Mouse (Mus musculus): ENCODE data around the gene Ppfia1.
A peak's percentile ranks its signal among the peaks of the same experiment; 100 is the strongest.

Gene Ppfia1

DNA sequence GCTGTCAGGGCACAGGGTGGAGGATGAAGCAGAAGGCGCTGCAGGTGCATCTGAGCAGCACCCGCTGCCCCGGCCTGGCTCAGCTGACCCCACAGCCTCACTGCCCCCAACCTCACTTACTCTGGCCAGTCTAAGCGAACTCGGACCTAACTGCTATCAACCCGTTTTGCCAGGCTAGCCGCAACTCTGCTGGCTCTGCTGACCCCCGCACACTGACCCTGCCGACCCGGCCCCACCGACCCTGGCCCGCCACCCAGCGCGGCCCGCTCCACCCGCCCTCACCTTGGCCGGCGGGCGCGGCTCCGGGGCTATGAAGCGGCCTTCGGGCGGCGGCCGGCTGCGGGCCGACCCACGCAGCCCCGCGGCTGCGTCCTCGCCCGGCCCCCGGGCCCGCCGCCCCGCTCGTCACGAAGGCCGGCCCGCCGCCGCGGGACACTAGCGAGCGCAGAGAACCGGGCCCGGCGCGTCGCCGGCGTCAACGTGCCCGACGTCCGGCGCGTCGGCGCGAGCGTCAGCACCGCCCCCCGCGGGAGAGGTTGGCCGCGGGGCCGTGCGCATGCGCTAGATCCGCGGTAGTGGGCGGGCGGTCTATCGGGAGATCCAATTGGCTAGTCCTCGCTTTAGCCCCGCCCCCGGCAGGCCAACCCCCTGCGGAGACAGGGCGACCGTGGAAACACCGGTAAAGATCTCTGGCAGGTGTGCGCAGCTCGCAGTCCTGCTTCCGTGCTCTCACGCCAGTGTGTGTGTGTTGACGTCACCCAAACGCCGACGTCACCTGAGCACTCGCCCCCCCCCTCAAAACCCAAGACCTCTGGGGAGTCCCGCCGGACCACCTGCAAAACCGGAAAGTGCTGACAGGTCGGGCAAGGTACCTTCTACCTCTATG, at the start of gene Ppfia1:
Ppfia1 (minus strand) TSS at position 493 of the 886 bp plus-strand sequence.
- DNase-seq (ENCODE audit: low spot score), result peak; percentile 96

DNA sequence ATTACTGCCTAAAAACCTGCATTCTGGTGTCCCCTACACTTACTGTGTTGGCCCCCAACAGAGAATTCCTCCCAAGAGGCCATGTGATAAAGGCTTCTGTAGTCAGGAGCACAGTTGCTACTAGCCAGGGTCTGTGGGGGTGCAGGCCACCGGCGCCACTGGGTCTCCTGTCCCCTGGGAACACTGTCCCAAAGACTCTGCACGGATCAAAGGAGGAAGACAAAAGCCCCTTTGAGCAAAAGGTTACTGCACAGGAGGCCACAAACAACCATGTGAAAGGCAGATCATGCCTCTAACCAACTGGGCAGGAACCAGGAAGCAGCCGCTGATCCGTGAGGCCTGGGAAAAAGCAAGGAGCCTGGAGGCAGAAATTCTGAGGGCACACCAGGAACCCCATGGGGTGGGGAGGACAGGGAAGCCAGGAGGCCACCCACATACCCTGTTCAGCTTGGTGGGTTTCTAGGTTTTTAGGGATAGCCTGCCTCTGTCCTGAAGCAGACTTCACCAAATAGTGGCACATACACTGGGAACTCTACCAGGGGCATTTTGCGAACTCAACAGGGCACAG, 46.9 kb upstream of the Ppfia1 start:
- DNase-seq (ENCODE audit: low spot score), result no peak

DNA sequence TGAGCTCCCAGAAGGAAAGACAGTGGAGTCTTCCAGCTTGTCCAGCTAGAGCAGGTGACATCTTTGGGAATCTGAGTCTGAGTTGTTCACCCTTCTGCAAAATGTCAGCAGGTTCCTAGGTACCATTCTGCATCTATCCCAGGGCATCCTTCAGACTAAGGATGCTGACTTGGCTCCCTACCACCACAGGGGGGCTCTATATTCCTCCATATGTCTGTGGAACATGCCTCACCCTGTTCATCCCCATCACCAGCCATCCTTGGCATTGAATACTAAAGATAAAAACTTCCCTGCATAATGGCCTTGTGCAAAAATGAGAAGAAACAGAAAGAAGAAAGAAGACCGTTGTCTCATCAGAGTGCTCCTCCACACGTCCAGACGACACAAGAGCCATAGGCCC, 36.0 kb upstream of the Ppfia1 start:
- no peak for DNase-seq (ENCODE audit: low spot score)

DNA sequence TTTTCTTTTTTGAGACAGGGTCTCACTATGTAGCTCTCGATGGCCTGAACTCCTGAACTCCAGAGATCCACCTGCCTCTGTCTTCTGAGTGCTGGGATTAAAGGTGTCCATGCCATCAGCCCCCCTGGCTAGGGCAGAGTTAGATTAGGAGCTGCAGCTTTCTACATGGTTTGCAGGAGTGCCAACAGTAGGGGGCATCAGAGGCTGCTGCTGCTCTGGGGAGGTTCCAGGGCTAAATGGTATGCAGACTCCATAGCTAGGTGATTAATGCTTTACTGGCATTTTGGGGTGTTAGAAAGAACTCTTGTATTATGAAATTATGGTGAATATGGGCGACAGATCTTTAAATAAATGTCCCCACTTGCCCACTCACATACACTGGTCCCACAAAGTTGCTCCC, 33.8 kb upstream of the Ppfia1 start:
- DNase-seq (ENCODE audit: low spot score), result no peak

DNA sequence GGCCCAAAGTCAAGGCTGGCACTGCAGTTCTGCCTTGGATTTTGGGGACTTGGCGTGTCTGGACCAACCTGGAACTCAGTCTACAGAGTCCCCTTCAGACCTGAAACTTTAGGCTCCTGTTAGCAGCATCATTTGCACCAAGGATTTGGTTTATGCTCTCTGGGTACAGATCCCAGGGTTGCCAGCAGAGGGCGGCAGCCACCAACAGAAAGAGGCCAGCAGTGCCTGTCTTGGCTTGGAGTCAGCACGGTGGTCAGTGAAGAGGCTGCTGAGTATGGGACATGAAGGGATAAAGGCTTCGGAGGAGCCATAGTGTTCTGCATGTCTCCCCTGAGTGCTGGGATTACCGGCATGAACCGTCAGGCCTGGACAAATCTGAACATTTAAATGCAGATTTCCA, 32.1 kb upstream of the Ppfia1 start:
- DNase-seq (ENCODE audit: low spot score), result no peak

DNA sequence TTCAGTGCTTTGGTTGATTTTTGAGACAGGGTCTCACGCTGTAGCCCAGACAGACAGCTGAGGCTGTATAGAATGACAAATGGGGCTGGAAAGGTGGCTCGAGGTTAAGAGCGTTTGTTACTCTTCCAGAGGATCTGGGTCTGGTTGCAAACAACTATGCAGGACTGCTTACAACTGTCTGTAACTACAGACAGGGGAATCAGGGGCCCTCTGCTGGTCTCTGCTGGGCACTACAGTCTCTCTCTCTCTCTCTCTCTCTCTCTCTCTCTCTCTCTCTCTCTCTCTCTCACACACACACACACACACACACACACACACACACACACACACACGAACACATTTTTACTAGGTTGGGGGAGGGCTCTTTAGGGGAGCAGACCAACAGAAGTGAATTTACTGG, 30.1 kb upstream of the Ppfia1 start:
- no peak for DNase-seq (ENCODE audit: low spot score)

DNA sequence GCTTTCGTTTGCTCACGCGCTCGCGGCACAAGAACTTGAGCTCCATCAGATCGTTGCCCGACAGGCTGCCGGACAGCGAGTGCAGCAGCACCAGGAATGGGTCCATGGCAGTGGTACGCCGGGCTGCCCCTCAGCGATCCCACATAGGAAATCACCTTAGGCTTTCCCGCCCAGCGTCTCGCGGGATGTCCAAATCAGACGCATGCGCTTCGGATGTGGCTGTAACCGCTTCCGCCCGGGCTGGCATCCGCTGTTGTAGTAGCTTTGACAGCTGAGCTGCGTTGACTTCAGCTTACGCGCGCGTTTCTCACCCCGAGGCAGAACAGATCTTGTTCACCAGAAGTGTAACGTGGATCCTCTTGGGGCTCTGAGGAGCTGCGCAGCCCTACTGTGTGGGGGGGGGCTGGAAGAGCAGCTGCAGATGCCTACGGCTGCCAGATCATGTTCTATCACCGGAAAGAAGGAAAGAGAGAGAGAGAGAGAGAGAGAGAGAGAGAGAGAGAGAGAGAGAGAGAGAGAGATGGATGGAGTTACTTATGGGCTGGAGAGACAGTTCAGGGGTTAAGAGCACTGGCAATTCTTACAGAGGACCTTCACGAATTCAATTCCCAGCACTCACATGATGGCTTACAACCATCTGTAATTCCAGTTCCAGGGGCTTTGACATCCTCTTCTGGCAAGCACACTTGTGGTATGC, 28.9 kb upstream of the Ppfia1 start, which contains the start of gene Fadd:
Fadd (minus strand) TSS at position 180 of the 697 bp plus-strand sequence.
- DNase-seq (ENCODE audit: low spot score), result peak; percentile 88

DNA sequence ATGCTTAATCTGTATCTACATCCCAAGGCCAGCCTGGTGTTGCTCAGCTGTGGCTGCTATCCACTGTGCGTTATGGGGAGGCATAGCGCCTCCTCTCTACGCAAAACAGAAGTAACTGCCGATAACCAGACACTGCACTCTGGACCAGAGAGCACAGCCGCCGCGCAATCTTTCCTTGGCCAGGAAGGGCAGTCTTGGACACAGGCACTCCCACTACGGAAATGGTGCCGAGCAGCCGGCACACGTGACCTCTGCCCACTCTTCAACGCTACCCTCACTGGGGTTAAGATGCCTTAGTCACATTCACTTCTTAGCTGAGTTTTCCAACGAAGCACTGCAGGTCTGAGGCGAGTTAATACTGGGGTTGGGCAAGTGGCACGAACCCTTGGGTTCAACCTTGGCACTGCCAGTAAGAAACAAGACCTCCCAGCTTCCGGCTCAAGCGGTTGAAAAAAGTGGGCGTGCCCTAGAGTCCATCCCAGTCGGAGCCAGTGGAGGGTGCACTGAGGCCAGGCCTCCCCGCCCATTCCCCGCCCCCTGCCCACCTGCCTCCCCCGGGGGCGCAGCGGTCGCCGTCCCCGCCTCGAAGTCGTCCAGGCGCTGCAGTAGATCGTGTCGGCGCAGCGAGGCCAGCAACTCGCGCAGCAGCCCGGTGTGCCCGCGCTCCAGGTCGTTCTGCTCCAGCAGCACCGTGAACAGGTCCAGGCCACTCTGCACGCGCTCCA, 28.2 kb upstream of the Ppfia1 start:
- peak; percentile 47 for DNase-seq (ENCODE audit: low spot score)

DNA sequence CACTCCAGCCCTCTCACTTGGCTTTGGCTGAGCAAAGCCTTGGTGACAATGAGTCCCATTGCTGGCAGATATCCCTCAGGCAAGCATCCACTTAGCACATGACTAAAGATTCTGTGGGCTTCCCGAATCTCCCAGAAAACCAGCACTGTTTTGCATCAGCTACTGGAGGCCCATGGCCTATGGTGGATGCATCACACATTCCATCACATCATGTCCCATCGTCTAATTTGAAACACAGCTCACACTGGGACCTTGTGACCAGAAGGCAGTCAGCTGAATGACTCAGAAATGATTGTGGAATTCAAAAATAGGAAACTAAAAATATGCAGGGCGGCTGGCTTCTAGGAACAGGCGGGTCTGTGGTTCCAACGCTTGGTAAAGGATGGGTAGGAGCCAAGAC, 24.3 kb upstream of the Ppfia1 start:
- no peak for DNase-seq (ENCODE audit: low spot score)

DNA sequence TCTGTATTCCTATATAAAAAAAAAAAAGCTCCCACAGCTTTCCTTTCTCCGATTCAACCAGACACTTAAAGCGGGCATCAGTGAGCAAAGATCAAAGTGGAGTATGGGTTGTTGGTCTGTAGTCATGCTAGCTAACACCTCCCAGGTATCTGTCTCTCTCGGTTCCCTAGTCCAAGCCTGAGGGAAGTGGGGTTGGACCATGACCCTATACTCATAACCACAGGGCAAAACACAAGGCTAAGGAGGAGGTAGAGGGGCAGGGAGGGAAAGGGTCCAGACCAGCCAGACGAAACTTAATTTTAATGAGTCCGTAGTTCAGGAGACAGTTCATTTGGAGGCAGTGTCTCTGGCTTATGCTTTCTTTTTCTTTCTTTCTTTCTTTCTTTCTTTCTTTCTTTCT, 18.7 kb upstream of the Ppfia1 start:
- DNase-seq (ENCODE audit: low spot score), result no peak

DNA sequence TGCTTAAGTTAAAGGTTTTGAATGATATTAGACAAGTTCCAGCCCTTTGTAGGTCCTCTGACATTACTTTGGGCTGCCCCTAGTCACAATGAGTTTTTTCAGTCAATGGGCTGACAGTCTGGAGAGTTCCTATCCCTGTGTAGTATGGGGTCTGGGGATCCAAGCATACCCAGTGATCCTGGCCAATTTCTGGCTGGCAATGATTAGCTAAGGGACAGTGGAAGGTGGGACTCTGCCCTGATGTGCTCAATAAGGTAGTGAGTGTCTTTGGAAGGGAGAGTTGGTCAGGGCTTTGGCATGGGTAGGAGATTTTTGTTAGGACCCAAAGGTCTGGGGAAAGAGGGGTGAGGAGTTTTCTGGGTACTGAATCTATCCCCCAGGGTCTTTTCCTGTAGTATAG, 18.1 kb upstream of the Ppfia1 start:
- DNase-seq (ENCODE audit: low spot score), result no peak

DNA sequence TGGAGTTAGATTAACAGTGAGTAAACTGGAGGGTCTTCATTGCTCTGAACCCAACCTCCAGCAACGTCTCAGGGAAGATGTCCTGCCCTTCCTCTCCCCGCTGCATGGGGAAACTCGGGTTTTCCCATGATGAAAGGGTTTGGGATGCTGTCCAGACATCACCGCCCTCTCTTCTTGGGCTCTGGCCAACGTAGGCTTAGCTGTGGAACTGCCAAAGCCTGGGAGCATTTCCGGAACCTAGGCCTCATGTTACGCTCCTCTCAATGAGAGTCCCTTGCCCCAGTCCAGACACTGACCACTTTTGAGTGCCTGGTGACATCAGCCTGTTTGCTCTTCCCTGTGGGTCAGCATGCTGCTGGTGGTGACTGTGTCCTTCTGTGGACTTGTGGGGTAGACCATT, 15.9 kb upstream of the Ppfia1 start:
- DNase-seq (ENCODE audit: low spot score), result no peak

DNA sequence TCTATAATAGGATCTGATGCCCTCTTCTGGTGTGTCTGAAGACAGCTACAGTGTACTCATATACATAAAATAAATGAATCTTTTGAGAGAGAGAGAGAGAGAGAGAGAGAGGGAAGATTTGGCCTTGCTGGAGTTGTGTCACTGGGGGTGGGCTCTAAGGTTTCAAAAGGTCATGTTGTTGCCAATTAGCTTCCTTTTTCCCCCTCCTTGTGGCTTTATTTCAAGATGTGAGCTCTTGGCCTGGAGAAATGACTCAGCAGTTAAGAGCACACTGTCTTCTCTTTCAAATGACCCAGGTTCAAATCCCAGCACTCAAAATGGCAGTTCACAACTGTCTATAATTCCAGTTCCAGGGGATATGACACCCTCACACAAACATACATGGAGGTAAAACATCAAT, 14.6 kb upstream of the Ppfia1 start:
- no peak for DNase-seq (ENCODE audit: low spot score)

DNA sequence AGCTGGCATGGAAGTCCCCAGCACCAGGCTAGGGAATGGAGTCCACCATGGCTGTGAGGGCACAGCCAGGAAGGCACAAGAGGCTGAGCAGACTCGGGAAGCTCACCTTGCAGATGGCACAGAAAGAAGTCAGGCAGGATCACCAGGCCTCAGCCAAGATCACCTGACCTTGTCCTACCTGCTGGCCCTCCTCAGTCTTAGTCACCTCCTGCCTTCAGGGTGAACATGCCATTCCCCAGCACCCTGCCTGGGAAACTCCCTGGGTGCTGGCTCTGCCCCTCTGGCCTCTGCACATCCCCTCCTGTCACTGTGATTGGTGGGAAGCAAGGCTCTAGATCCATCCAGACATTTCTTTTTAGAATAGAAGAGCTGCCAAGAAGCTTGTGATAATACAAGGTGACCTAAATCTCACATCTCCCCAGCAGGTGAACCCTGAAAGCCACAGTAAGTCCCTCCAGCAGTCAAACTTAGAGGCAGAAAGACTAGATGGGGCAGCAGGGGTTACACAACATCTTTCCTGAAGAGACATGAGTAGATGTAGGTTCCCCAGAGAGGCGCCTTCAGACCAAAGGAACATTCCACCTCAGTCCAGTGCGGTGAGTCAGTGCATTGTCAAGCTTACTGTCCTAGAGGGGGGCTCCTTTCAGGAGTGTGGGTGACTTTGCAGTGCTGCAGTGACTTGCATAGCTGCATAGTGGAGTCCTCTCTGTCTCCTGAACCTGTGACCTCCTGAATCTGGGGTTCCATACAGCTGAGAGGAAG, 13.6 kb upstream of the Ppfia1 start:
- DNase-seq (ENCODE audit: low spot score), result no peak

DNA sequence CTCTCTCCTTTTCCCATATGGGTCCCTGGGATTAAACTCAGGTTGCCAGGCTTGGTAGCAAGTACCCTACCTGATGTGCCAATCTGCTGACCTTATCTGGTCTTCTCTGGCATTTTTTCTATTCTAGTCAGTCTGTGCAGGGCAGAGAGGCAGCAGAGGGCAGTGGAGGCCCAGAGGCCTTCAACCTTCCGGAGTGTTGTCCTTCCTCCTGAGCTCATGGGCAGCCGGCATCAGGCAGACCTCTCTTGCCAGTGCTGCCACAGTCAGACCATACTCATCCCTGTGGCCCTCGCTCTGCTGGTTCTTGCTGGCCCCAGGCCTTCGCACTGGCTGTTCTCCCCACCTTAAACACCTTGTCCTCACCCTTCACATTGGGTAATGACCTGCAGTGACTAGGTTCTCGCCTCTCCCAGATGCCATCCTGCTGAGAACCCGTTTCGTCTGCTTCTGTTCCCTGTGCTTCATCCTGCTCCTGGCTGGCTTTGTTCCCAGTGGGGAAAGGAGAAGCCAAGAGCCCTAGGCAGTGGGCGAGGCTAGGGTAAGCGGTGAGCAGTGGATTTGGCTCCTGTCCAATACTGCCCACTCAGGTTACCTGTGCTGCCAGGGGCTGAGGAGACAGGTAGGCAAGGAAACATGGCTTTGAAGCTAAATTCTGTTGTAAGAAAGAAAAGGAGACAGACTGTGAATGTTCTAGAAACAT, 10.1 kb upstream of the Ppfia1 start:
- no peak for DNase-seq (ENCODE audit: low spot score)

DNA sequence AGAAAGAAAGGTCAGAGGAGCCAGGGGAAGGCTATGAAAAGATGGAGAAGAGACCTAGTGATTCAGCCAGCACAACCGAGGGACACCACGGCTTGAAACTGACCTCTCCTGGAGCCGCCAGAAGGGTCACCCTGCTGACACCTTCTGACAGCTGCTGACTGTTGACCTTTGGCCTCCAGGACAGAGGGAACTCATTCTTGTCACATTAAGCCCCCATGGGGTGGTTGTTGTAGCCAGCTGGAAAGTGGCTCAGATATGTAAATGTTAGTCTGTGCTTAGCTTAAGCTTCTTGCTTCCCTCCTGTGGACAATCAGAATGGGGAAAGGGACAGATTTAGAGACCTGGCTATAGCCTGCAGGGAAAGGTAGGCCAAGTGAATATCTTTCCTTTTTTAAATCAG, 8.5 kb upstream of the Ppfia1 start:
- DNase-seq (ENCODE audit: low spot score), result no peak

DNA sequence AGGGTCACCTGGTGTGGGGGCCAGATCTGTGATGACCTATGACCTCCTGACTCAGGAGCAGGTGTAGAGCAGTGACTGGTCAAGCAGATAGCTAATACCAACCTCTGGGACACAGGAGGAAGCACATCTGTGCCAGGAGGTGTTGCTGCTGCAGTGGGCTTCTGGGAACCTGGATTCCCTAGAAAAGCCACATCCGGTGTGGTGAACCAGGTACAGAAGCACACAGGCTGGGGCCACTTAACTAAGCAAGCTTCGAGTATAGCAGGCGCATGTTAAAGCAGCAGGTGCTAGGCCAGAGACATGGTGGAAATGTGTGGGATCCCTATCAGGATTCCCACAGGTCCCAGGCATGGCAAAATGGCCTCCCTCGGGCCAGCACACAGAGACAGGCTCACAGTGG, 7.1 kb upstream of the Ppfia1 start:
- no peak for DNase-seq (ENCODE audit: low spot score)

DNA sequence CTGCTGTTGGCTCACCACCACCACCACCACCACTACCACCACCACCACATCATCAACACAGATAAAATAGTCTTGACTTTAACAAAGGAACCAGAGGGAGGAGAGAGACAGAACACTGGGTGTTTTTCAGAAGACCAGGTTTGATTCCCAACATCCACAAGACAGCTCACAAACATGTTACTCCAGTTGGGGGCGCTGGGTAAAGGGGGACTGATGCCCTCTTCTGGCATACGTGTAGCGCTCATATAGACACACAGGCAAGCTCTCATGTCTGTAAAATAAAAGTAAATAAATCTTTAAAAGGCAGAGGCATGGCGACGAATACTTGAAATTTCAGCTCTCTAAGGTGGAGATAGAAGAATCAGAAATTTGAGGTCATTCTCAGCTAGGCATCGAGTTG, 5.0 kb upstream of the Ppfia1 start:
- DNase-seq (ENCODE audit: low spot score), result no peak

DNA sequence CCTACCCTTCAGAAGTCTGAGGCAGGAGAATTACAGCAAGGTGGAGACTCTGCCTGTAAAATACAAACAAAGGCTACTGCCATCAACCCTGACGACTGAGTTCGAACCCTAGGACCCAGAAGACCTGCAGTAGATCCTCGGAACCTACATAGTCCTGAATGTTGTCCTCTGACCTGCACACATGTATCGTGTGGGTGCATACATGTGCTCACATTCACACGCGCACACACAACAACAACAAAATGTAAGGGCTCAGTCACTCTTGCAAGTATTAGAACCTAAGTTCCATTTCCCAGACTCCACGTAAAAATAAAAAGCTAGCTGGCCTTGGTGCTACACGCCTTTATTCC, 569 bp upstream of the Ppfia1 start:
- no peak for DNase-seq (ENCODE audit: low spot score)

DNA sequence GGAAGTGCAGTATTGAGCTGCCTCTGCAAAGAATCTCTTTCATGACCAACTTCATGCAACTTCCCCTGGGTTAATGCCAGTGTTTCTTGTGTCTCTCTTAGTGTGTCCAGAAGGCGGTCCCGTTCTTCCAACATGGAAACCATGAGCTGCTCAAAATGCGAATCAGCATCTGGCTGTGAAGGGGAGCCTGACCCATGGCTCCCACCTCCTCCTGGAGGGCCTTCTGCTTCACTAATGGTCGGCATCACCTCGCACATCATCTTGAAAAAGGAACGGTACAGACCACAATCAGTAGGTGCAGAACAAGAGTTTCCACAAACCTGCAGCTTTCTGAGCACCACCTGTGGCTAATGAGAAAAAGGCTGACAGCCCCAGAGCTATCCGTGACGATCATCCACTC, 1.3 kb downstream of the Ppfia1 start:
- DNase-seq (ENCODE audit: low spot score), result no peak

DNA sequence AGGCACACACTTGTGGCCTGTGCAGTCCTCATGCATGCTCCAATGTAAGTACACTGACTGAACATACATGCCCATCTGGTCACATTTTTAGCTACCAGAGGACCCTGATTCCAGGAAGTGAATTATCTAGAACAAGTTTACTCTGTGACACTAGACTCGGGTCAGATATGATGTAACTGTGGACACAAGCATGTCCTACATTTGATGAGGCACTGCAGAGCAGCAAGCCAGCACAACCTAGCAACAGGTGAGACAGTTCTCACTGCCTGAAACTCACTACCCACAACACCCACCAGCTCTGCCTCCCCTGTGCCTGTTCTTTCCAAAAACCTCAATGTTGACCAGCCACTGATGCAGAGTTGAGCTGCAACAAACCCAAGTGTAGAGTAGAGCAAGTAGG, 2.7 kb downstream of the Ppfia1 start:
- no peak for DNase-seq (ENCODE audit: low spot score)

Data from left cerebral cortex, adult 11 months (tissue).